Mouse (Mus musculus) E14TG2a.4 (cell line): Measurements from ENCODE around the gene Dclk1.

ENCODE experiments used
- H3K27me3 ChIP-seq: 2 replicates; pipeline ENCODE4 v1.6.1; 2014; ENCODE audit warnings: low read length, control low read depth; ENCODE audit not compliant: insufficient read depth
- H3K36me3 ChIP-seq: 2 replicates; pipeline ENCODE4 v1.6.1; 2014; ENCODE audit warnings: low read length, control low read depth; ENCODE audit not compliant: insufficient read depth
- H3K4me1 ChIP-seq: replicated peaks from 2 replicates; pipeline ENCODE4 v1.6.1; 2014; ENCODE audit warnings: low read depth, low read length, control low read depth
- H3K4me3 ChIP-seq: replicated peaks from 2 replicates; pipeline ENCODE4 v1.5.1; 2014; ENCODE audit warnings: mild to moderate bottlenecking, low read length
- H3K9me3 ChIP-seq: 2 replicates; pipeline ENCODE4 v1.6.1; 2014; ENCODE audit warnings: low read length, control low read depth
- CTCF ChIP-seq: conservative IDR thresholded peaks from 2 replicates; pipeline ENCODE4 v1.5.1; 2014; ENCODE audit warnings: low read length
- NANOG ChIP-seq: IDR thresholded peaks from 2 replicates; pipeline ENCODE4 v1.6.1; 2014; ENCODE audit warnings: borderline replicate concordance, low read length, mixed read lengths
- POU5F1 ChIP-seq: IDR thresholded peaks from 2 replicates; pipeline ENCODE4 v1.6.1; 2014; ENCODE audit warnings: low read length, borderline replicate concordance

The Dclk1 gene

GRCm38 (mm10) chr3:55449148-55449547, 207.0 kb downstream of the Dclk1 start:
- no peak overlapping the region for H3K4me3 ChIP-seq
- H3K9me3 ChIP-seq = no peaks in the 10 kb centered on the region
- no peaks in the 10 kb centered on the region for H3K36me3 ChIP-seq
- peaks cover 3% of the 10 kb centered on the region; the same call in 1 of the 2 replicates for H3K27me3 ChIP-seq
- TF ChIP-seq NANOG (no peak), CTCF (peak; percentile 36; the same call in 1 of the 2 replicates), POU5F1 (no peak)
- H3K4me1 ChIP-seq = no peaks in the 10 kb centered on the region

GRCm38 (mm10) chr3:55451035-55451434, 208.9 kb downstream of the Dclk1 start:
- TF ChIP-seq POU5F1 (no peak), CTCF (no peak), NANOG (no peak)
- H3K4me3 ChIP-seq = no peak overlapping the region
- no peaks in the 10 kb centered on the region for H3K36me3 ChIP-seq
- H3K4me1 ChIP-seq = no peaks in the 10 kb centered on the region
- H3K9me3 ChIP-seq = no peaks in the 10 kb centered on the region
- peaks cover 3% of the 10 kb centered on the region; the same call in 1 of the 2 replicates for H3K27me3 ChIP-seq

- H3K27me3 ChIP-seq = peaks cover 3% of the 10 kb centered on the region; the same call in 1 of the 2 replicates
- H3K9me3 ChIP-seq = no peaks in the 10 kb centered on the region
- no peaks in the 10 kb centered on the region for H3K36me3 ChIP-seq
- H3K4me3 ChIP-seq = no peak overlapping the region
- no peaks in the 10 kb centered on the region for H3K4me1 ChIP-seq
- TF ChIP-seq CTCF (no peak), POU5F1 (no peak), NANOG (no peak)
Measured at GRCm38 (mm10) chr3:55451877-55452276, 209.7 kb downstream of the Dclk1 start.

DNA sequence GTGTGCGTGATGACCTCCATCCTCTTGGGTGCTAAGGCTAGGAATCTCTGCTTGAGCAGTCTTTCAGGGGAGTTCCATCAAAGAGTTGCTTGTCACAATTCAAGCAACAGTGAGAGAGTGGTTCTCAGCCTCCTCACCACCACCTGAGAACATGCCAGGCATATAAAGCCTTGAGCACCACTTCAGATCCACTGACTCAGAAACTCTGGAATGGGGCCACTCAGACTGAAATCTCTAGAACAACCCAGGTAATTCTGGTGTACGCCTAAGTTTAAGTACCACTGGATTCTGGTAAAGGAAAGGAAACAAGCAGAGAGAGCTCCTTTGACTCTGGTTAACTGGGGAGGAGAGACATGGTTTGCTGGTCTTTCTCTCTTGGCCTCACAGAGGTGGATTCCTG, 210.3 kb downstream of the Dclk1 start:
- Histone ChIP-seq H3K27me3 (peaks cover 3% of the 10 kb centered on the region; the same call in 1 of the 2 replicates), H3K4me1 (no peaks in the 10 kb centered on the region), H3K9me3 (no peaks in the 10 kb centered on the region), H3K4me3 (no peak overlapping the region), H3K36me3 (no peaks in the 10 kb centered on the region)
- TF ChIP-seq NANOG (no peak), CTCF (no peak), POU5F1 (no peak)

GRCm38 (mm10) chr3:55461092-55461491, 218.9 kb downstream of the Dclk1 start:
- H3K4me3 ChIP-seq = no peak overlapping the region
- H3K9me3 ChIP-seq = no peaks in the 10 kb centered on the region; the same call in 1 of the 2 replicates
- no peaks in the 10 kb centered on the region for H3K36me3 ChIP-seq
- TF ChIP-seq NANOG (no peak), POU5F1 (no peak), CTCF (no peak)
- H3K27me3 ChIP-seq = no peaks in the 10 kb centered on the region
- H3K4me1 ChIP-seq = peaks cover 4% of the 10 kb centered on the region; the same call in 1 of the 2 replicates

DNA sequence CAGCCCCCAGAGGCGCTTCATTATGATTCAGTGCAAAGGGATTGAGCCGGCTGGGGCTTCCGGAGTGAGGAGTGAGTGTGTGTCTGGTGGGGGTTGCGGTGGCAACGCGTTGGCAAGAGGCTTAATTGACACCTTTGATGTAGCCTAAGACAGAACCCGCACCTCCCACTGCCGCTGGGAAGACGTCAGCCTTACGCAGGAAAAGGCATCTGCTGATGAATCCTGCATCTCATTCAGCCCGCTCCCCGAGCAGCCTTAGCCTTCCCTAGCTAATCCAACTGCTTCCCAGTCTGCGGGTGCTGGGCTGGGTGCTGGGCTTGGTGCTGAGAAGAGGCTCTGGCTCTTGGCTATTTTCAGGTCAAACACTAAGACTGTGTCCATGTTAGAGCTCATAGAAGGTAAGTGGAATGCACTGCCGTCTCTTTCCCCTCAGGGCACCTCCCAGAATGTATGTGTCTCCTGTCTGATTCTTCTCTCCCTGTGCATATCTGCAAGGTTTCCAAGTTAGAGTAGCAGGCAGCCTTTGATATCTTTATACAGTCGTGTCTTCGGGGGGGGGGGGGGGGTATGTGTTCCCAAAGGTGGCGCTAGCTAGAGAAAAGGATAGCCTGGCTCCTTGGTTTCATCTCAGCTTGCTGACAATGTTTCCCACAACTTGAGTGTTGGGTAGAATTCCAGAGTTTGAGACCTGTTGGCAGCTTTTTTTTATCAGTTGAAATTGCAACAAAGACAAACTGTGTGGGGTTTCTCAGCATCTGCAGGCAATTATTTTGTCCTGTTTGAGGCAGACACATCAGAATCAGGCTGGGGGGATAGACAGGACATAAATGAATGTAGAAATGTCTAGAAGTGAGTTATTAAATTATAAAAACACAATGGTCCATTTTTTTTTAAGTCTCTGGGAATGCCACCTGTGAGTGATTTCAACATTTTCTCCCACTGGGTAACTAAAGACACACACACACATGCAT, 219.8 kb downstream of the Dclk1 start:
- TF ChIP-seq NANOG = no peak
- TF ChIP-seq CTCF = no peak
- no peak for TF ChIP-seq POU5F1
- no peaks in the 10 kb centered on the region for H3K36me3 ChIP-seq
- 0 out of 2 replicates have a peak overlapping the region, but pooled peaks have one; percentile 17 for H3K4me3 ChIP-seq

GRCm38 (mm10) chr3:55462904-55463668, 220.9 kb downstream of the Dclk1 start:
- no peak overlapping the region for H3K4me3 ChIP-seq
- TF ChIP-seq CTCF = no peak
- TF ChIP-seq POU5F1 = no peak
- no peak for TF ChIP-seq NANOG
- peaks cover 6% of the 10 kb centered on the region; the same call in 1 of the 2 replicates for H3K4me1 ChIP-seq
- no peaks in the 10 kb centered on the region for H3K36me3 ChIP-seq
- no peaks in the 10 kb centered on the region for H3K27me3 ChIP-seq
- H3K9me3 ChIP-seq = no peaks in the 10 kb centered on the region; the same call in 1 of the 2 replicates

More for the DNA sequence above, 219.8 kb downstream of the Dclk1 start:
- Histone ChIP-seq H3K9me3 (no peaks in the 10 kb centered on the region; the same call in 1 of the 2 replicates), H3K27me3 (no peaks in the 10 kb centered on the region), H3K4me1 (peaks cover 6% of the 10 kb centered on the region; the same call in 1 of the 2 replicates)

DNA sequence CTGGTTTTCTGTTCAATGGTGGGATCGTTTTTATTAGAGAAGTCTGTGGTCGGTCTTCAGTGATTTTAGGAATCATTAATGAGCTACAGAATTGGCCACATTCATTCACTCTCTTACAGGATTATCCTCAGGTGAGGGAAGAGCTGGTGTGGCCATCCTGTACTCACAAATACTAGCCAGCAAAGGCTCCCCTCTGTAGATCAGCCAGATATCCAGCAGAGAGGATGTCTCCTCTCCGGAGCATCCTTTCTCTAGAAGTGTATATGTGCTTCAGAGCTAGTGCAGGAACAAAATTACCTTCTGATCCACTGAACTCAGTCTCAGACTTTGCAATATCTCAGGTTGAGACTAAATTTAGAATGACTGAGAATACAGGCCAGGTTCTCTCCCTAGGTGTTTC, 222.1 kb downstream of the Dclk1 start:
- H3K27me3 ChIP-seq = no peaks in the 10 kb centered on the region
- TF ChIP-seq POU5F1 = no peak
- no peak for TF ChIP-seq CTCF
- TF ChIP-seq NANOG = no peak
- peaks cover 6% of the 10 kb centered on the region; the same call in 1 of the 2 replicates for H3K4me1 ChIP-seq
- H3K36me3 ChIP-seq = no peaks in the 10 kb centered on the region
- H3K4me3 ChIP-seq = no peak overlapping the region
- H3K9me3 ChIP-seq = no peaks in the 10 kb centered on the region; the same call in 1 of the 2 replicates
